Mouse (Mus musculus): ENCODE measurements around the gene Mknk2. TPM values are rescaled to one million over a fixed set of nuclear protein-coding genes. Genes with fewer than 3 reads are reported as not detected.
A peak's percentile ranks its signal among the peaks of the same experiment; 100 is the strongest.

Mknk2 gene
- 118 and 119 TPM in 2 replicates for polyA plus RNA-seq (2016; fragmentation: Nextera tagmentation; extraction: Ambion mirVana)

DNA sequence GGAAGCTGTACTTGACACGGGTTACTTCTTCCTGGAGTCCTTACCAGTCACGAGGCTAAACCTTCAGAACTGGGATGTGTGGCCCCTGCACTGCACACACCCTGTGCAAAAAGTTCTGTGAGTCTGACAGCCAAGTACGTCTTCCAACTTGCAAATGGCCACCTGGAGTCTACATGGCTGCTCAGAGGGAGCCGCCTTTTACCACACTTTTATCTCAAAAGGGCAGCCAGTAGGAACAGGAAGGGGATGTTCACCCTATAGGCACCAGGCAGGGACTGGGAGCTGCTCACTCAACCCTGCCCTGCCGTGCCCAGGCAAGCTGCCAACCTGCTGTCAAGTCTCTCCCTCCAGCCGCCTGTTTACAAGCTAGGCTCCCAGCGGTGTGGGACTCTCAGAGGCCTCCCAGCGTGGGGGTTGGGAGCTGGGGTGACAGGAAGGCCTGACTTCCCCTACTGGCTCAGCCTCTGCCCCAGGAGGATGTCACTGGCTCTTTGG is at the start of gene Mknk2:
Gene Mknk2 (minus strand): TSS at position 171 of the 495 bp plus-strand sequence.
- Histone ChIP-seq H3K27me3 (replicated peaks; ENCODE audit: low read depth, poor library complexity, severe bottlenecking) (no peaks in the 10 kb centered on the region), H3K27ac (replicated peaks) (peak within 1 kb of the TSS; percentile 93), H3K4me3 (peak within 1 kb of the TSS; percentile 97), H3K36me3 (replicated peaks) (peaks cover 19% of the 10 kb centered on the region), H3K9me3 (no peaks in the 10 kb centered on the region), H3K4me1 (peaks cover 62% of the 10 kb centered on the region)
- DNase-seq (ENCODE audit: low spot score): no peak
- 35% methylated on average over 8 of the region's 8 CpGs for WGBS

DNA sequence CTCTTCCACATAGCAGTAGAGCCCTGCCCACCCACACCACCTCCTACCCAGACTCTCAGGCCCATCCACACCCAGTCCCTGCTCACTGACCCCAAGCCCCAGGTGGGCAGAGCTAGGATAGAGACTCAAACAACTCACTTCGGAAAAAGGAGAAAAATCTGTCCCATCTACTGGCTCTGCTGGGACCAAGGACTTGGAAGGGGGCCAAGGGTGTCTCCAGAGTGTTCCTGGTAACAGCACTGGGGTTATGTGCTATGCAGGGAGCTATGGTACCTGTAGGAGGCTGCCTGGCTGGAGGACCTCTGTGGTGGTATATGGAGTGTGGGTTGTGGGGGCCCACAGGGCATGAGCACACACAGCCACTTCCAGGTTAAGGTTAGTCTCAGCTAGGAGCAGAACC is 39.4 kb upstream of the Mknk2 start:
- no peaks in the 10 kb centered on the region for H3K4me1 ChIP-seq
- peaks cover 100% of the 10 kb centered on the region for H3K36me3 ChIP-seq (replicated peaks)
- H3K9me3 ChIP-seq: no peaks in the 10 kb centered on the region
- WGBS: 90% methylated on average over 1 of the region's 1 CpGs
- no peak for DNase-seq (ENCODE audit: low spot score)
- no peak overlapping the region for H3K27ac ChIP-seq (replicated peaks)
- no peaks in the 10 kb centered on the region for H3K27me3 ChIP-seq (replicated peaks; ENCODE audit: low read depth, poor library complexity, severe bottlenecking)
- H3K4me3 ChIP-seq: 0 out of 2 replicates have a peak overlapping the region, but pooled peaks have one; percentile 1

DNA sequence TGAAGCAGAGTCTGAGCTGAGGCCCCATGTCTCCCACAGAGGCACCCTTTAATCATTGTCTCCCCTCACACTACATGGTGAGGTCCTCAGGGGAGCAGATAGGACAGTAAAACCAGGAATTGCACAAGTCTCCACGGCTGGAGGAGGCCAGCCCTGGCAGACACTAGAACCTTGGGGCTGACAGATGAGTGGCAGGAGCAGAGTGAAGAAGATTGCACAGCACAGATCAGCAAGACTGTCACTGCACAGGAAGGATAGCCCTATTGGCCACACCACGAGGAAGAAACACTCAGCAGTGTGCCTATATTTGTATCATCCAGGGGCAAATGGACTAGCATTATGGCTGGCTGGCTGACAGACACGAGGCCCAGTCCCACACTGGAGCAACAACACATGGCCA is 32.9 kb upstream of the Mknk2 start:
- Histone ChIP-seq H3K9me3 (no peaks in the 10 kb centered on the region), H3K4me1 (no peaks in the 10 kb centered on the region), H3K4me3 (no peak overlapping the region), H3K36me3 (replicated peaks) (peaks cover 100% of the 10 kb centered on the region), H3K27me3 (replicated peaks; ENCODE audit: low read depth, poor library complexity, severe bottlenecking) (no peaks in the 10 kb centered on the region), H3K27ac (replicated peaks) (no peak overlapping the region)
- WGBS: 92% methylated on average over 3 of the region's 3 CpGs
- no peak for DNase-seq (ENCODE audit: low spot score)

DNA sequence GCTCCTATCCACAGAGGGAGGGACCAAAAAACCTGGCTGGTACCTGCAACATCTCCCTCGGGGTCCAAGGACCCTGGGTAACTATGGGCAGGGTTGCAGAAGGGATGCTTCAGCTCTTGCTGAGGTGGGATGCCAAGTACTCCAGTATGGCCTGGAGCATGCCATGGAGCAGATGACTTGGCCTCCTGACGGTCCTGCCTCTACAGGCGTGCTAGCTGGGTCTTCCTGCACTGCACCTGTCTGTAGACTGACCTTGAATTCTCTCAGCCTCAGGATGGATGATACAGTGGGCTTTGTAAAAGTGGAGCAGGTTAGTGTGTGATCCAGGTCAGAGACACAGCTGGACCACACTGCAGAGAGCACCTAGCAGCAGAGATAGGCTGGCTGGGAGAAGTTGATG is 27.6 kb upstream of the Mknk2 start:
- H3K27me3 ChIP-seq (replicated peaks; ENCODE audit: low read depth, poor library complexity, severe bottlenecking): no peaks in the 10 kb centered on the region
- no peak overlapping the region for H3K27ac ChIP-seq (replicated peaks)
- H3K4me1 ChIP-seq: peaks cover 31% of the 10 kb centered on the region
- 74% methylated on average over 3 of the region's 3 CpGs for WGBS
- no peak overlapping the region for H3K4me3 ChIP-seq
- no peak for DNase-seq (ENCODE audit: low spot score)
- H3K9me3 ChIP-seq: no peaks in the 10 kb centered on the region
- peaks cover 55% of the 10 kb centered on the region for H3K36me3 ChIP-seq (replicated peaks)

DNA sequence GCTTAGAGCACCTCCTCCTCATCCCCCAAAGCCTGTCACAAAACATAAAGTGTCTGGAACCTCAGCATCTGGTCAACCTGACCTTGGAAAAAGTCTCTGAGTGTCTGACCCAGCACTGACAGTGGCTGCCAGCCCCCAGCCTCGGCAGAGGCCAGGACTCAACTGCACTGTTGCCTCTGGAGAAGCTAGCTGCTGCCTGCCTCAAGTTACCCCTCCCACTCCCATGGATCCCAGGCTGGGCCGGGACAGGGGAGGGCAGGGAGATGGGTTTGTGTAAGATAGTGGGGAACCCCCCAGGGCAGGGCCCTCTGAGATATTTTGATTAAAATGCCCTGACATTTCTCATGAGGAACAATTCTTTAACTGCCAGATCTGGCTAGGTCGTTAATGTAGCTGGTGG is 27.1 kb upstream of the Mknk2 start:
- H3K36me3 ChIP-seq (replicated peaks): peaks cover 51% of the 10 kb centered on the region
- no peaks in the 10 kb centered on the region for H3K27me3 ChIP-seq (replicated peaks; ENCODE audit: low read depth, poor library complexity, severe bottlenecking)
- DNase-seq (ENCODE audit: low spot score): no peak
- H3K4me1 ChIP-seq: peaks cover 33% of the 10 kb centered on the region
- H3K27ac ChIP-seq (replicated peaks): no peak overlapping the region
- 69% methylated on average over 3 of the region's 3 CpGs for WGBS
- no peak overlapping the region for H3K4me3 ChIP-seq
- no peaks in the 10 kb centered on the region for H3K9me3 ChIP-seq

DNA sequence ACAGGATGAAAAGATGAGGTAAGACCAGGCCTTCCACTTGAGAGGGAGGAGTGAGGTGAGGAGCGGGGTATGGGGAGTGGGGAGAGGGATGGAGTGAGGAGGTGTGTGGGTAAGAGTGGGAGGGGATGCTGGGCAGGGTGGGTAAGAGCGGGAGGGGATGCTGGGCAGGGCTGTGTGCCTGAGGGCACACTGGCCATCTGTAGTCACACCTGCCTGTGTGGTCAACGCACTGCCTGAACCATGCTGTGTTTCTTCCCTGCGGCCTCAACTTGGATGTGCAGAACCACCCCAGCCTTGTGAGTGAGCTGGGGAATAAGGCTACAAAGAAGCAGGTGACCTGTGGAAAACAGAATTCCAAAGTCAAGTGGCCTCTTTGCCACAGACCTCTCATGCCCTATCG is 26.5 kb upstream of the Mknk2 start:
- Histone ChIP-seq H3K4me3 (no peak overlapping the region), H3K36me3 (replicated peaks) (peaks cover 45% of the 10 kb centered on the region), H3K27ac (replicated peaks) (no peak overlapping the region), H3K27me3 (replicated peaks; ENCODE audit: low read depth, poor library complexity, severe bottlenecking) (no peaks in the 10 kb centered on the region), H3K4me1 (peaks cover 37% of the 10 kb centered on the region), H3K9me3 (no peaks in the 10 kb centered on the region)
- 84% methylated on average over 5 of the region's 5 CpGs for WGBS
- no peak for DNase-seq (ENCODE audit: low spot score)

DNA sequence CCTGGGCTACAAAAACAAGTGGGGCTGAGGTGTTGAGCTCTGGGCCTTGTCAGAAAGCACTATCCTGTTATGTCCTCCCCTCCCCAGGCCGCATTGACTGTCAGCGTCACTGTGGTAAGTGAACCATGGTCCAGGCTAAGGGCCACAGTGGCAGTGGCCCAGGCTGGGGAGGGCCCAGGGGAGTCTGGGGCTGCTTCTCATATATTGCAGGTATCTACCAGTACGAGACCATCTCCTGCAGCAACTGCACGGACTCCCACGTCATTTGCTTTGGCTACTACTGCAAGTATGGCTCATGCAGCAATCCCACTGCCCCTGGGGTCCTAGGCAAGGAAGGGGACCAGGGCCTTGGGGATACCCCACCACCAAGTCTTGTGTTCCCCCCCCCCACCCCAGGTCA is 25.7 kb upstream of the Mknk2 start:
- no peak for DNase-seq (ENCODE audit: low spot score)
- Histone ChIP-seq H3K27ac (replicated peaks) (no peak overlapping the region), H3K36me3 (replicated peaks) (peaks cover 43% of the 10 kb centered on the region), H3K9me3 (no peaks in the 10 kb centered on the region), H3K4me1 (peaks cover 39% of the 10 kb centered on the region), H3K27me3 (replicated peaks; ENCODE audit: low read depth, poor library complexity, severe bottlenecking) (no peaks in the 10 kb centered on the region), H3K4me3 (peak overlapping the region; percentile 76)
- 84% methylated on average over 5 of the region's 5 CpGs for WGBS

DNA sequence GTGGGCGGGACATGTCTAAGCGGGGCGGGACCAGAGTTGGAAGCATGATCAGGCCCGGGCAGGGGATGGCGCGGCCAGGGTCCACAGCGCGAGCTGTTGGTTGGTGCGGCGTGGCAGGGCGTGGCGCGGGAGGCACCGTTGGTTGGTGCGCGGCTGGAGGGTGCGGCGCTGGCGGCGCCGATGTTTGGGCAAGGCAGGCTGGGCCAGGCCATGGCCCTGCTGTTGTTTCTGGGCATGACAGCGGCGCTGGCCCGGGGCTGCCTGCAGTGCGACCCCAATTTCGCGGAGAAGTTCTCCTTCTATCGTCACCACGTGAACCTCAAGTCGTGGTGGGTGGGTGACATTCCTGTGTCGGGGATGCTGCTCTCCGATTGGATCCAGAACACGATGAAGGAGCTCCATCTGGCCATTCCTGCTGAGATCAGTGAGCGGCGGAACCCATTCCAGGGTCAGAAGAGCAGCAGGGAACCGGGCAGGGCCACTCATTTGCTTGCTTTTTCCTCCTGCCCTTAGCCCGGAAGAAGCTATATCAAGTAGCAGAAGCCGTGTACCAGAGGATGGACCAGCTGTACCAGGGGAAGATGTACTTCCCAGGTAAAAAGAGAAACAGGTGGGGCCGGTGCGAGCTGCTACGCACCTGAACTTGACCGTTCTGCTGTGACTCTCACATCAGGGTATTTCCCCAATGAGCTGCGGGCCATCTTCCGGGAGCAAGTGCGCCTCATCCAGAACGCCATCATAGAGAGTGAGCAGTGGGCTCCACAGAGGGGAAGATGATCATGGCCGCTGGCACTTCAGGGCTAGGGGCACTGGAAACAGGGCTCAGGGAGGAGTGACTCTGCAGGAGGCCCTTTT is 24.9 kb upstream of the Mknk2 start:
- H3K36me3 ChIP-seq (replicated peaks): peaks cover 43% of the 10 kb centered on the region
- WGBS: 2% methylated on average over 47 of the region's 47 CpGs
- H3K27me3 ChIP-seq (replicated peaks; ENCODE audit: low read depth, poor library complexity, severe bottlenecking): no peaks in the 10 kb centered on the region
- H3K27ac ChIP-seq (replicated peaks): peak overlapping the region; percentile 89
- peaks cover 45% of the 10 kb centered on the region for H3K4me1 ChIP-seq
- H3K4me3 ChIP-seq: peak overlapping the region; percentile 76
- peak; percentile 96 for DNase-seq (ENCODE audit: low spot score)
- H3K9me3 ChIP-seq: no peaks in the 10 kb centered on the region

DNA sequence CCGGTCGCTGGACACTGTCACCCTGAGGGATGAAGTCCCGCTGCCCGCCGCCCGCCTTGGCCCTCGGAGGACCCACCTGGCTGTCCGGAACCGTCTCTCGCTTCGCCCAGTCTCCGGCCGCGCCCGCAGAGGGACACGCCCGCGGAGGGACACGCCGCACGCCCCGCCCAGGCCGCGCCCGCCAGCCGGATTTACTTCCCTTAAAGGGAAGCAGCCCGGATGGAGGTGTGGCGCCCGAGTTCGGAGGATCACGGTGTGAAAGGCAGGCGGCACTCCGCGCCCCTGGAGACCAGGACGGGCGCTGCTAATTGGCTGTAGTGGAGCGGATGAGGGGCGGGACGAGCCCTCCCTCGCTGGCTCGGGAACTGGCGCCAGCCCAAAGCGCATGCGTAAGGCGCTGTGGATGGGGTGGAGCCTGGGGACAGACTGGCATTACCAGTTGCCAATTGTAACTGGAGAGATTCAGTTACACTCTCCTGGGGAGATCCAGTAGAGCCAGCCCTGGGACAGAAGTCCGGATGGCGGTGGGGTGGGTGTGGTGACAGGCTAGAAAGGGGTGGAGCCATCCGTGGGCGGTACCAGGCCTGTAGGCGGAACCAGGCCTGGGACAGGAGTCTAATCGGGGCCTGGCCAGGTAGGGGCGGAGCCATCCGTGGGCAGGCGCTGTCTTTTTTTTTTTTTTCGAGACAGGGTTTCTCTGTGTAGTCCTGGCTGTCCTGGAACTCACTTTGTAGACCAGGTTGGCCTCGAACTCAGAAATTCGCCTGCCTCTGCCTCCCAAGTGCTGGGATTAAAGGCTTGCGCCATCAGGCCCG is 24.0 kb upstream of the Mknk2 start, which contains the start of the genes Mob3a and Izumo4:
Gene Mob3a (minus strand): TSS at position 257 of the 815 bp plus-strand sequence.
Gene Izumo4 (plus strand): TSS at position 464 of the 815 bp plus-strand sequence.
- WGBS: under 1% methylated on average over 59 of the region's 59 CpGs
- Histone ChIP-seq H3K27ac (replicated peaks) (peak within 1 kb of the TSS; percentile 89), H3K9me3 (no peaks in the 10 kb centered on the region), H3K4me3 (peak within 1 kb of the TSS; percentile 76), H3K27me3 (replicated peaks; ENCODE audit: low read depth, poor library complexity, severe bottlenecking) (no peaks in the 10 kb centered on the region), H3K36me3 (replicated peaks) (peaks cover 36% of the 10 kb centered on the region), H3K4me1 (peaks cover 45% of the 10 kb centered on the region)
- peak; percentile 100 for DNase-seq (ENCODE audit: low spot score)

DNA sequence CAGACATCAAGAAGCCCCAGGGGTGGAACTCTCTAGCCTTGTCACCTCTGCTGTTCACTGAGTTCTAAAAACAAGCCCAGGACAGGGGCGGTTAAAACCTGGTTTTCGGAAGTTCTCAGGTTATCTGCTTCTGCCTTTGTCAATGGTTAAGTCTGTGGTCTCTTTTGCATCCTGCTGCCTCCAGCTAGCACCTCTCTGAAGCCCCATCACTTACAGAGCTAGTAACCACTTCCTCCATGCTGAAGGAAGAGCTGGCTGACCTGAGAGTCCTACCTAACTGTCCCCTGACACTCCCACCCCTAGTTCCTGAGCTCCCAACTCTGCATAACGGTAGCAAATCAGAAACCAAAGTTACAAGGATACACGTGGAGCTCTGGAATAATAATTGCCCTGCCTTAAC is 22.8 kb upstream of the Mknk2 start:
- Histone ChIP-seq H3K36me3 (replicated peaks) (peaks cover 24% of the 10 kb centered on the region), H3K4me3 (peak overlapping the region; percentile 76), H3K9me3 (no peaks in the 10 kb centered on the region), H3K4me1 (peaks cover 53% of the 10 kb centered on the region), H3K27me3 (replicated peaks; ENCODE audit: low read depth, poor library complexity, severe bottlenecking) (no peaks in the 10 kb centered on the region), H3K27ac (replicated peaks) (no peak overlapping the region; the same call in 1 of the 2 replicates)
- no peak for DNase-seq (ENCODE audit: low spot score)
- 47% methylated on average over 4 of the region's 4 CpGs for WGBS

DNA sequence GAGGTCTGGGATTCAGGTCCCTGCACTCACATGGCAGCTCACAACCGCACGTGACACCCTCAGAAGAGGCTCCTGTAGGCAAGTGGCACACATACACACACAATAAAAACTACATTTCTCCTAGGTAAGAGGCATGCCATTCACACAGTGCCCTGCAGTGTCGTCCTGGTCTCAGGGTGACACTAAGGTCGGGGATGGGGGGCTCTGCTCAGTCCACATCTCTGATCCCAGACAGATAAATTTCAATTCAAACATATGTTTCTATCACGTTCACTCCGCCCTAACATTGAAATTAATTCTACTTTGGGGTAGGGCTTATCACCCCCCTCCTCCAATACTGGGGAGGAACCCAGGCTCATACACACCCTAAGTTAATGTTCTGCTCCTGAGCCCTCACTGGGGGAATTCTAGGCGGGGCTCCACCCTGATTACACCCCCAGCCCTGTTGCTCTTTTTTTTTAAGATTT is 22.2 kb upstream of the Mknk2 start:
- Histone ChIP-seq H3K4me1 (peaks cover 60% of the 10 kb centered on the region), H3K9me3 (no peaks in the 10 kb centered on the region), H3K27ac (replicated peaks) (no peak overlapping the region), H3K36me3 (replicated peaks) (peaks cover 17% of the 10 kb centered on the region), H3K4me3 (peak overlapping the region; percentile 14; the same call in 1 of the 2 replicates), H3K27me3 (replicated peaks; ENCODE audit: low read depth, poor library complexity, severe bottlenecking) (no peaks in the 10 kb centered on the region)
- 85% methylated on average over 7 of the region's 7 CpGs for WGBS
- DNase-seq (ENCODE audit: low spot score): no peak

DNA sequence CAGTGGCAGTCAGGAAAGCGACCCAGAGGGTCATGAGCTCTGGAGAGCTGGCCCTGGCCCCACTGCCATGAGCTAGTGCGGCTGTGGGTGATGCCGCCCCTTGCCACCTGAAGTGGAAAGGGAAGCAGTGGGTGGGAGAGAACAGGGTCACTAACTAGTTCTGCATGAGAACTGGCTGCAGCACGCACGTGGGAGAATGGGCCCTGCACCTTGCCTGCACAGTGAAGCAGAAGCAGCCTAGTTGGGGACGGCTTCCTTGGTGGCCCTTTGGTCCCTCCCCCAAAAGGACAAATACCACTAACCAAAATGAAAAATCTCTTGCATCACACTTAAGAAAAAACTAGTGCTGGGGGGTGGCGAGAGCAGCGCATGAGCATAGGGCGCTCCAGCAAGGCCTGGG is 20.7 kb upstream of the Mknk2 start:
- Histone ChIP-seq H3K4me3 (no peak overlapping the region), H3K9me3 (no peaks in the 10 kb centered on the region), H3K36me3 (replicated peaks) (peaks cover 29% of the 10 kb centered on the region), H3K4me1 (peaks cover 66% of the 10 kb centered on the region), H3K27me3 (replicated peaks; ENCODE audit: low read depth, poor library complexity, severe bottlenecking) (no peaks in the 10 kb centered on the region), H3K27ac (replicated peaks) (peak overlapping the region; percentile 35; the same call in 1 of the 2 replicates)
- no peak for DNase-seq (ENCODE audit: low spot score)
- WGBS: 89% methylated on average over 9 of the region's 9 CpGs
